Mouse (Mus musculus) megakaryocyte, embryonic 14.5 days (primary cell): Measurements from ENCODE around the gene Pdlim5.

Source experiments
- FLI1 ChIP-seq: IDR thresholded peaks from 2 replicates; pipeline ENCODE4 v1.6.1; 2012; ENCODE audit warnings: low read length, inconsistent platforms, mixed read lengths
- GATA1 ChIP-seq: IDR thresholded peaks from 3 replicates; pipeline ENCODE4 v1.6.1; 2012; ENCODE audit warnings: mixed read lengths, low read length, inconsistent platforms, borderline replicate concordance

DNA sequence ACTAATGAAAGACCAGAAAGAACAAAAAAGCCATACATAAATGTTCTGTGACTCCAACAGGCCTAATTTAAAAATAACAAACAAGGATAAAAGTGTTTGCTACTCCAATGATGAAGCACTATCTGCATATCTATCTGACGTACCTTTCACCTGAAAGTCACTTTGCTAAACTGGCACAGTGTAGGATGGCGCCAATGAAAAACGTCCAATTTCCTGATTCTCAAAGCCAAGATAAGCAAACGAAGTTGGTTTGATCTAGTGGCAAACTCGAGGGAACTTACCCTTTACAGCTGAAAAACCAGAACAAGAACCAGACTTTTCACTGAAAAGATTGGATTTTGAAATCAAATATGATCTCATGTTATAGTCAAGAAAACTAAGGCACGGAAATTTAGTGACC, 49.2 kb downstream of the Pdlim5 start:
- TF ChIP-seq FLI1 (no peak), GATA1 (no peak)
